Mouse (Mus musculus): ENCODE measurements around the gene Igdcc3.

GRCm38 (mm10) chr9:65200606-65201005 lies 59.6 kb downstream of the Igdcc3 start:
- TF ChIP-seq CTCF (IDR thresholded peaks at IDR 0.05; ENCODE audit: low read depth, low read length) (no peak), TAL1 (conservative IDR thresholded peaks at IDR 0.05; ENCODE audit: low read depth, low read length) (no peak)
